Mouse (Mus musculus) heart, adult 9 months (tissue): Measurements from ENCODE around the gene Gm45234.

Experiments
- DNase-seq, 2 experiments: peaks; one replicate each; pipeline ENCODE4 v3.0.0; 2022; ENCODE audit warnings: low spot score in 2 of 2

Gm45234 gene

GRCm38 (mm10) chr6:124767536-124767919 lies 11.7 kb upstream of the Gm45234 start:
- no peak for DNase-seq

DNA sequence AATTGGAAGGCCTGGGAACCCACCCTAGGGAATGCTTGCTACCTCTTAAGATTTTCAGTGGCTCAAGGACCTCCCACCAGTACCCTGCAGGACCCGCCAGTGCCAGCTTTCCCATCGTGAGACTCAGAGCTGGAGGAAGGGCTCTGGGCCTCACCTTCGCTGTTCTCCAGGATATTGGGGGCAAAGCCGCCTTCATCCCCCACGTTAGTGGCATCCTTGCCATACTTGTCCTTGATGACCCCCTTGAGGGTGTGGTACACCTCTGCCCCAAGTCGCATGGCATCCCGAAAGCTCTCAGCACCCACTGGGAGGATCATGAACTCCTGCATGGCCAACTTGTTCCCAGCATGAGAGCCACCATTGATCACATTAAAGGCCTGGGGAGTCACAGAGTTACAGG lies 10.1 kb upstream of the Gm45234 start:
- DNase-seq, result no peak

- peak; percentile 74 to 84 for DNase-seq
Measured at GRCm38 (mm10) chr6:124759259-124759658, 3.4 kb upstream of the Gm45234 start.

GRCm38 (mm10) chr6:124758849-124759232 lies 3.0 kb upstream of the Gm45234 start:
- DNase-seq, result no peak

DNA sequence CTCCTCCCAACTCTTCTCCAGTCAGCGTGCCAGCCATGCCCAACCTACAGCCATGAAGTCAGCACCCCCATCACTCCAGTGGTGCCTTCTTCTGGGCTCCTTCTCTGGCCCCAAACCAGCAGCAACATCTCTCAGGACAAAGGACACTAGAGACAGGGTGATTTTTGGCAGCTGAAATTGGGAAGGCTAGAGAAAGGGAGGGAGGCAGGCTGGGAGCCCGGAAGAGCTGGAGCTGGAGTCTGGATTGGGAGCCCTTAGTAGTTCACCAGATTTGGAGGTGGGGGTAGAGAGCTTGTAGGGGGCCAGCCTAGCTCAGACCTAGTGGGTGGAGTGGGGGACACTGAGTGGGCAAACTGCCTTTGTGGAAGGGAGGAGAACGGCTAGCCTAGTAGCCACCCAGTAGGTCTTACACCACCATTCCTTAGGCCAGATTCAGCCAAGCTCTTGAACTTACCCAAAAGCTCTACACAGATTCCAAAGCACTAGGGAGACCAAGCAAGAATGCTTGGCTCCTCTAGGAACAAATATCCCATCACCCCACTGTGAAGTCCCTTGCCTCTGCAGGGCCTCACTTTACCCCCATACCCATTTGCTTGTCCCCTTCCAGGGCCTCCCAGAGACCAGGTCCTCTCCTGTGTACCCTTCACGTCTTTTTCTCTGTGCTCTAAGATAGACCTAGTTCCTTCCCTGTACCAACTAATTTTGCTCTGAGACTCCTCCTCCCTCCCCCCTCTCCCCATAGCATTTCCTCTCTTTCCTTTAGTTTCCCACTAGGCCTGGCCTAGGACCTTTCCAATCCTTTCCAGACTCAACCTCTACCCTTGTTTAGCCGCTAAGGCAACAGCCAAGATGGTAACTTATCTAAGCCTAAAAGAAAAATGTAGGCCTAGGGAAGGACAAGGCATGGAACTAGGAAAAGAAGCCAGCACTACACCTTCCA lies 2.4 kb upstream of the Gm45234 start:
- peak; percentile 73 for DNase-seq

DNA sequence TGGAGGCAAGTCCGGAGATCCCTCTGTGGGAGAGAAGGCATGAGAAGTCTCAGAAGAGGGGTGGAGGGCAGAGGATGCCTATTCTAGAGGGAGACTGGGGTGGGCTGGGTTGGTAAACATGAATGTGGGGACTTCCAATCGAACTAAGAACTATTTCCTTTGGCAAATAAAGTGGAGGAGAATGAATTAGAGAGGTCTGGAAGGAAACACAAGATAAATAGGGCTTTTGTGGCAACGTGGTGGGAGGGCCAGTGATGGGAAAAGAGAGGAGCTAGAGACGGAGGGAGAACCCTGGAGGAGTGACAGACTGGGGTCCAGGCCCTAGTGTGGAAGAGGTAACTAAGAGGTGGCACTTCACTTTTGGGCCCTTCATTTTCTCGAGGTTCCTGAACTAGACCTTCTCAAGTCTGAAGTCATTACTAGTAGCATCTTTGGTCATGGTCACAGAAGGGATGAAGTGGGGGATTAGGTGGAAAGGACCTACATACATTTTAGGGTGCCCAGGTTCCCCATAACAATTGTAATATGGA lies 1.6 kb upstream of the Gm45234 start:
- DNase-seq, result no peak

GRCm38 (mm10) chr6:124756652-124757350 lies 980 bp upstream of the Gm45234 start:
- peak; percentile 82 to 86 for DNase-seq

DNA sequence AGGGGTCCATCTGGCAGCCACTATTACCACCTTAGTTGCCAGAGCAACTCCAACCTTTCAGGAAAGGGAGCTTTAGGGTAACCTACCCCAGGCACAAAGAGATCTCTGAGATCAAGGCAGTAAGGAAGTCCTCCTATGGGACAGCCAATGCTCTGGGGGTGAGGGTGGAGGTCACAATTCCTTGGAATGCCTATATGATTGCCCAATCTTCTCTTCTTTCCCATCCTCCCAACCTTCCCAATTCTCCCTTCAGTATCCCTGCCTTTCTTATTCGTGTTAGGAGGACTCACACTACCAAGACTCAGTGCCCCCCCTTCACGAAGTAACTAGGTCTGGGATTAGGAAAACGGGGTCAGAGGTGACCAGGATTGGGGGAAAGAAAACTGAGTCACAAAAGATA lies 515 bp downstream of the Gm45234 start:
- DNase-seq, result no peak

- DNase-seq, result no peak
Measured at GRCm38 (mm10) chr6:124753861-124754260, 2.0 kb downstream of the Gm45234 start.

DNA sequence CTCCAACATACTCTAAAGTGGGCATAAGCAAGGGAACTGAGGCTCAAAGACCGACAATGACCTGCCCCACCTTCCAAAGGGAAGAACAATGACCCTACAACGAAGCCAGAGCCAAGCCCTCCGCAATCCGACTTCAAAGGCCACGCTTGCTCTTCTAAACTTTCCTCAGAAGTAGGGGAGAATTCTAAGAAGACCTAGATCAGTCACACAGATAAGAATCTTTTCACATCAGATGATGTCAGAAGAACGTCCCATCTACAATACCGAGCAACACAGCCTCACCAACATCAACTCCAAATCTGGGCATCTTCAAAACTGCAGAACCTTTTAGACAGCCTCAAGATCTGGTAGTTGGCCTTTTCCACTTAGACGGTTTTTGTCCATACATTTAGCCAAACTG lies 5.4 kb downstream of the Gm45234 start:
- DNase-seq, result no peak

DNA sequence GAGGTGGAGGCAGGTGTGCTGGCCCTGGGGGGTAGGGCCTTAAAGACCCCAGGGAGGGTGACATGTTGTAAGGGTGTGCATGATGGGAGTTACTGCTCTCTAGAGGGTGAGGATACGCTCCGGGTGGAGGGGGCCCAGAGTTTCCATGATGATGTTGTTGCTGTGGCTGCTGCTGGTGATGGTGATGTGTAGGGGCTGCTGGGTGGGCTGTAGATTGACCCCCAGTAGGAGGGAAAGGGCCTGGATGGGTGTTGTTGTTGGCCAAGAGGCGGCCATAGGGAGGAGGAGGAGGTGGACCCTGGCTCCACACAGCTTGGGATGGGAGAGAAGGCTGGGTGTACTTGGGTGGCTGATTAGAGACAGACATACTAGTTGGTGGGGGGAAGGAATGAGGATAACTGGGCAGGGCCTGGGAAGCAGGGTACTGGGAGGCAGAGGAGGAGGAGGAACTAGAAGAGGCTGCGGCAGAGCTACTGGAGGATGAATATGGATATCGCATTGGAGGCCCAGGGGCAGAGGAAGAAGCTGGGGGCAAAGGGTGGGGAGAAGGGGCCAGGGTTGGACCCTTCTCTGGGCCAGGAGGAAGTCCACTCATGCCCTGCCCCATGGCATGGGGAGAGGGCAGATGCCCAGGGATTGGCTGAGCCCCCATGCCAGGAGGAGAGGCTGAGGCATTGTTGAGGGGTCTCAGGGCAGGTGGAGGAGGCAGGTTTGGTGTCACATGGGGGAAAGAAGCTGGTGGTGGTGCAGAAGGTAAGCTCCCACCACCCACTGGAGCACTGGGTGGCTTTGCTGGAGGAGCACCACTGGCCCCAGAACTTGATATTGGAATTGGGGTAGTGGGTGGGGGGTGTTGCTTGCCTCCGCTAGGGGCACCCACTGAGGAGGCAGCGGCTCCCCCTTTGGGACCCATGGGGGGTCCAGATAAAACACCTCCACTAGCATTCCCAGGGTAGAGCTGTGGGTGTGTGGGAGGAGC lies 8.9 kb downstream of the Gm45234 start:
- DNase-seq, result no peak

DNA sequence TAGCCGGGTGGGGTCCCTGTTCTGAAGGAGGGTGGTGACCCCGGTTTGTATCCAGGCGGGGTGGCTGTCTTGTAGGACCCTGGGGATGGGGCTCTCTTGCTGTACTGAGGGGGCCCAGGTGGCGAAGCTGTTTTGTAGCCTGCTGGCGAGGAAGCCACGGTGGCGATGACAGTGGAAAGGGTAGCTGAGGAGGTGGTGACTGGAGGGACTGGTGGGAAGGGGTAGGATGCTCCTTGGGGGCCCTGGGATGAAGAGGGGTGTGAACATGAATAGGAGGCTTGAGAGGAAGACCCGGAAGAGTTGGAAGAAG lies 9.6 kb downstream of the Gm45234 start:
- no peak for DNase-seq

DNA sequence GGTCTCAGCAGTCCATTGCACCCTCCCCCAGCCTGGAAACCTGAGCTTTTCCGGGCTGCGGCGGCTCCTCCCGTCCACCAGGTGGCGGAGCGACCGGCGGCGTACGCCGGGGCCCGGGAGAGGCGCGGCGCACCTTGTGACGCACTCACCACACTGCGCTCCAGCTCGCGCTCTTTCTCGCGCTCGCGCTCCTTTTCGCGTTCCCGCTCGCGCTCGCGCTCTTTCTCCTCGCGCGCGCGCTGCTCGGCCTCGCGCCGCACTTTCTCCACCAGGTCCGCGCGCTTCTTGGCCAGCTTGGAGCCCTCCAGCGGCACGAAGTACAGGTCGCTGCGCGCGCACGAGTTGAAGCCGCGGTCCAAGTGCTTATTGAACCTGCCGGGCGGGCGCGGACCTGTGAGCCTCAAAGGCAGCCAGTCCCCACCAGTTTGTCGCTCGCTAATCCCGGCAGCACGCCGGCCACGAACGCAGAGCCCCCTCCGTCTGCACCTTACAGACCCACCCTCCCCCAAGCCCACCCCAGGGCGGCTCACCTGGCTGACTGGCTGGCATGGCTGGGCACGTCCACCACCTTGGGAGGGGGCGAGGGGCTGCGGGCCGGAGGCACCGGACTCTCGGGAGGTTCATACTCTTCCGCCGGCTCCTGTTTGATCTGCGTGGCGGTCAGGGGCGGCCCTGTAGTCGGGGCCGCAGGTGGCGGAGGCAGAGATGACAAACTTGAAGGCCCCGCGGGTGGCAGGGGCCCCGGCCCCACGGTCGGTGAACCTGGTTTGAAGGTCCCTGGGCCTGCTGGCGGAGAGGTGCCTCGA lies 10.1 kb downstream of the Gm45234 start:
- peak; percentile 91 to 93 for DNase-seq

GRCm38 (mm10) chr6:124744755-124745321 lies 11.0 kb downstream of the Gm45234 start:
- DNase-seq, result no peak

DNA sequence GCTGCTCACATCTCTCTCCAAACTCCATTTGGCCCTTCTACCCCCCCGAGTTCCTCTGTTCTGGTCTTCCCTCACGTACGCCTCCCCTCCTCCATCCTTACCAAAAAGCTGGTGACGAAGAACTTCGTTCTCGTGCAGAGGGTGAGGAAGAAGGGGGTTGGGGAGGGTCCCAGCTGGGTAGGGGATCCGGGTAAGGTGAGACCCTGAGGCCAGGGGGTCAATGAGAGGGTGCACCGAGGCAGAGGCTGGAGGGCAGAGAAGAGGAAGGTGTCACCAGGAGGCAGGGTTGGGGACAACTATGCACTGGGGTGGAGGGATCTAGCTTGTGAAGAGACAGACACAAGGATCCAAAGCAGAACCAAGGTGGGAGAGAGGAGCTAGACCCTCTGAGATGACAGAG lies 12.2 kb downstream of the Gm45234 start:
- no peak for DNase-seq

- DNase-seq, result no peak
Measured at GRCm38 (mm10) chr6:124742839-124743514, 12.8 kb downstream of the Gm45234 start.

DNA sequence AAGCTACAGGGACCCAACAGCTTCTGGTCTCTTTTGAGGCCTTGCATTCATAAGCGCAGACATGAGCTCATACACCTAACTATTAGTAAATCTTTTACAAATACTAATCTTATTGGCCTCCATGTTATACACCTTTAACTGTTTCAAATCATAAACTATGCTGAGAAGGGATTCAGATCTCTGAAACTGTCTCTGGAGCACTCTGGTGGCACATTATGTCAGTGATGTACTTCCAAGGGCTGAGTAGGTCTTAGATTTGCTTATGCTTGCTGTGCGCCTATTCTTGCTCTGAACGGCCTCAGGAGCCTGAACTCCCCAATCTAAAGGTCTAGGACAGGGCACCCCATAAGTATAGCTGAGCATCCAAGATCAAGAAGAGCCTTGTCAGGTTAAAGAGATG lies 14.0 kb downstream of the Gm45234 start:
- DNase-seq, result no peak

DNA sequence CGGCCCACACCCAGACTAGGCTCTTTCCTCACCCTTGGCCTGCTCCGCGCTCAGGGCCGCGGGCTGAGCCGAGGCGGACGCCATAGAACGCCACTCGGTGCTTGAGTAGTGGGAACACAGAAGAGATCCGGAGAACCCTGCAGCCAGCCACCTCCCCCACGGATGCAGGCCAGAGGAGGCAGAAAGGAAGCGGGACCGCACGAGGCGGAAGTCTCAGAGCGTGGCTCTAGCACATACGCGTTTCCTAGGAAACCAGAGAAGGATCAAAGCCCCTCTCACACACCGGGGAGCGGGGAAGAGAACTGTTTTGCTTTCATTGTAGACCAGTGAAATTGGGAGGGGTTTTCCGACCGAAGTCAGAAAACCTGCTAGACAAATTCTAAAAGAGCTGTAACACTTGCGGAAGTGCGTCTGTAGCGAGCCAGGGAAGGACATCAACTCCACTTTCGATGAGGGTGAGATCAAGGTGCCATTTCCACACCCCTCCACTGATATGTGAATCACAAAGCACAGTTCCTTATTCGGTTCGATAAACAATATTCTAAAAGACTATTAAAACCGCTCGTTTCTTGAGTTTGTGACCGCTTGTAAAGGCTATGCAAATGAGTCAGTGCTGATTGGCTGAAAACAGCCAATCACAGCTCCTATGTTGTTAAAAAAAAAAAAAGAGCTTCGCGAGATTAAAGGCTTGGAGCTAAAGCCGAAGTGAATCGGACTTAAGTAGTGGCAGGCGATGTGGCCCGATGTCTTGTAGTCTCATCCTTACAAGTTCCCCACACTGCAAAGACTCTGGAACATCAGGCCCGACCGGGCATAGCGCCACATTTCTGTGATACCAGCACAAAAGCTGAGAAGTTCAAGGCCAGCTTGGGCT lies 14.7 kb downstream of the Gm45234 start, which contains the start of gene Grcc10:
Gene Grcc10, minus strand, starts transcription at position 487 of the 874 bp plus-strand sequence.
- DNase-seq, result peak; percentile 92 to 94
